Mouse (Mus musculus) MEL (cell line): ENCODE data around the gene Gm28374.

Source experiments
- BHLHE40 ChIP-seq: IDR thresholded peaks from 2 replicates; pipeline ENCODE4 v1.6.1; 2012; ENCODE audit warnings: low read depth, mild to moderate bottlenecking, inconsistent platforms, low read length, improper control_type of control experiment, borderline replicate concordance
- CTCF ChIP-seq, 3 experiments: IDR thresholded peaks in 2 of 3; conservative IDR thresholded peaks in 1 of 3; 2 replicates each; pipeline ENCODE4 v1.5.1; 2011 to 2012; ENCODE audit warnings: low read length in 3 of 3, low read depth in 2 of 3, mild to moderate bottlenecking in 2 of 3, improper control_type of control experiment in 1 of 3, inconsistent platforms in 1 of 3, mixed read lengths in 1 of 3, moderate library complexity in 1 of 3; ENCODE audit not compliant: control insufficient read depth in 1 of 3, insufficient read depth in 1 of 3, poor library complexity in 1 of 3, severe bottlenecking in 1 of 3
- HCFC1 ChIP-seq: IDR thresholded peaks from 2 replicates; pipeline ENCODE4 v1.6.1; 2012; ENCODE audit warnings: low read depth, mild to moderate bottlenecking, inconsistent platforms, low read length, improper control_type of control experiment, moderate library complexity
- KAT2A ChIP-seq: conservative IDR thresholded peaks from 2 replicates; pipeline ENCODE4 v1.6.1; 2012; ENCODE audit warnings: low read depth, low read length, improper control_type of control experiment, inconsistent platforms
- MAX ChIP-seq: IDR thresholded peaks from 2 replicates; pipeline ENCODE4 v1.6.1; 2011; ENCODE audit warnings: low read length, improper control_type of control experiment
- MAZ ChIP-seq: IDR thresholded peaks from 2 replicates; pipeline ENCODE4 v1.6.1; 2012; ENCODE audit warnings: low read depth, mild to moderate bottlenecking, inconsistent platforms, low read length, improper control_type of control experiment
- POLR2A ChIP-seq, 2 experiments: IDR thresholded peaks; 2 replicates each; pipeline ENCODE4 v1.6.1; 2011 to 2012; ENCODE audit warnings: low read length in 2 of 2, mild to moderate bottlenecking in 2 of 2, control low read depth in 1 of 2, improper control_type of control experiment in 1 of 2, low read depth in 1 of 2, moderate library complexity in 1 of 2; ENCODE audit not compliant: control insufficient read depth in 1 of 2, insufficient read depth in 1 of 2, poor library complexity in 1 of 2
- POLR2AphosphoS2 ChIP-seq: IDR thresholded peaks from 2 replicates; pipeline ENCODE4 v1.6.1; 2011; ENCODE audit warnings: low read length, improper control_type of control experiment
- TBP ChIP-seq: IDR thresholded peaks from 2 replicates; pipeline ENCODE4 v1.8.0; 2011; ENCODE audit warnings: low read depth, low read length, improper control_type of control experiment
- USF1 ChIP-seq: IDR thresholded peaks from 2 replicates; pipeline ENCODE4 v1.6.1; 2014; ENCODE audit warnings: low read depth, mild to moderate bottlenecking, inconsistent platforms, low read length, improper control_type of control experiment, moderate library complexity
- ZC3H11A ChIP-seq: IDR thresholded peaks from 2 replicates; pipeline ENCODE4 v1.6.1; 2012; ENCODE audit warnings: low read depth, mild to moderate bottlenecking, inconsistent platforms, low read length, improper control_type of control experiment
- ZKSCAN1 ChIP-seq: IDR thresholded peaks from 2 replicates; pipeline ENCODE4 v1.6.1; 2012; ENCODE audit warnings: low read depth, mild to moderate bottlenecking, inconsistent platforms, low read length, improper control_type of control experiment, moderate library complexity
- ZNF384 ChIP-seq: IDR thresholded peaks from 2 replicates; pipeline ENCODE4 v1.6.1; 2012; ENCODE audit warnings: low read depth, mild to moderate bottlenecking, inconsistent platforms, low read length, improper control_type of control experiment

DNA sequence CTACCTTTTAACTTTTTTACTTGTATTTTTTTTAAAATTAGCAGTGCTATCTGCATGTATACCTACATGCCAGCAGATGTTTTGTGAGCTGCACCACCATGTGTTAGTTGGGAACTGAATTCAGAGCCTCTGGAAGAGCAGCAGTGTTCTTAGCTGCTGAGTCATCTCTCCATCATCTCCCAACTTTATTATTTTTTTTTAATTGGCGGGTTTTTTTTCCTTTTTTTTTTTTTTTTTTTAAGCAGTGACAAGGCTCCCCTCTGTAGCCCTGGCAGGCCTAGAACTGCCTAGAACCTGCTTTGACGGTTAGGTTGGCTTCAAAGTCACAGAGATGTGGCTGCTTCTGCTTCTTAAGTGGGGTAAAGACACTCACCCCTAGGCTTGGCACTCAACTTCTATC lies 42.8 kb upstream of the Gm28374 start:
- TF ChIP-seq CTCF (IDR thresholded peaks at IDR 0.05 in 2 of 3, conservative IDR thresholded peaks at IDR 0.05 in 1 of 3; ENCODE audit: control insufficient read depth in 1 of 3, insufficient read depth in 1 of 3, low read depth in 2 of 3, low read length in 3 of 3, poor library complexity in 1 of 3, severe bottlenecking in 1 of 3) (no peak), ZC3H11A (no peak), ZNF384 (no peak), POLR2A (IDR thresholded peaks at IDR 0.05; ENCODE audit: control insufficient read depth in 1 of 2, insufficient read depth in 1 of 2, low read depth in 1 of 2, low read length in 2 of 2, poor library complexity in 1 of 2) (no peak), KAT2A (no peak), MAZ (no peak), BHLHE40 (no peak), MAX (no peak), HCFC1 (no peak), ZKSCAN1 (no peak), TBP (no peak), POLR2AphosphoS2 (no peak), USF1 (no peak)
